Mouse (Mus musculus) gastrocnemius, postnatal 10 days (tissue): ENCODE data around the gene Scnn1b. TPM values are rescaled to one million over a fixed set of nuclear protein-coding genes. Genes with fewer than 3 reads are reported as not detected.

Experiments
- DNase-seq: peaks from one replicate; pipeline ENCODE4 v3.0.0; 2021; ENCODE audit warnings: mixed read lengths
- total RNA-seq, 2 experiments: library from RNA; stranded (reverse); gene quantifications; 2 replicates each; pipeline ENCODE4 v1.2.3; 2021

The Scnn1b gene
- total RNA-seq, 2 experiments from 2014 or later, result 0.12 to 0.16 TPM

- DNase-seq, result no peak
Observed at GRCm38 (mm10) chr7:121966169-121966568, 101.3 kb downstream of the Scnn1b start.

Other genes starting within 250 kb of the Scnn1b start
- gene Usp31, start 157.8 kb upstream of the Scnn1b start, total RNA-seq, result 1 to 10 TPM; 4.2 to 5.6 TPM
- gene Scnn1g, start 130.6 kb upstream of the Scnn1b start, total RNA-seq, result not detected
- gene Cog7, start 116.7 kb downstream of the Scnn1b start, total RNA-seq, result 1 to 10 TPM; 8.2 to 9.9 TPM
- gene Gga2, start 156.2 kb downstream of the Scnn1b start, total RNA-seq, result 10 to 100 TPM; 21.3 to 27.3 TPM
- gene Ubfd1, start 202.1 kb downstream of the Scnn1b start, total RNA-seq, result 10 to 100 TPM; 33.3 to 35.5 TPM
- 10 to 100 TPM; 11.0 to 11.9 TPM for gene Ears2, start 202.2 kb downstream of the Scnn1b start, total RNA-seq
- 100 to 1,000 TPM; 582 to 686 TPM for gene Ndufab1, start 236.8 kb downstream of the Scnn1b start, total RNA-seq